15 mouse cellular contexts compared by ENCODE assay signal in genomic region chr13:97196925-97197218, GRCm38 (mm10). TPM values are rescaled to one million over a fixed set of nuclear protein-coding genes. Genes with fewer than 3 reads are reported as not detected.
A peak's percentile ranks its signal among the peaks of the same experiment; 100 is the strongest.
DNase-seq lines count a peak whose midpoint lies in the region; ATAC-seq and TF ChIP-seq lines count a peak whose summit lies in the region.
"Had no signal": no experiment of that assay in that cellular context is flagged by ENCODE, and none has a peak within 500 bp of the region (broad histone marks: within the 10 kb centered on the region; RNA-seq: fewer than 3 reads in every experiment).

No protein-coding gene starts in this region.

- peaks cover 18% of the 10 kb centered on the region for H3K4me1 ChIP-seq in heart, embryonic 15.5 days (replicated peaks)
- peaks cover 12% of the 10 kb centered on the region; the same call in 1 of the 2 replicates for H3K4me1 ChIP-seq in heart, embryonic 10.5 days
- H3K4me1 ChIP-seq in midbrain, postnatal 0 days (ENCODE audit: insufficient read depth, low read length): no peaks in the 10 kb centered on the region
- H3K4me1 ChIP-seq in midbrain, embryonic 11.5 days (ENCODE audit: control insufficient read depth, insufficient read depth, low read length): no peaks in the 10 kb centered on the region
- H3K4me1 ChIP-seq: neural tube, embryonic 12.5 days had no signal

- WGBS in heart, embryonic 15.5 days: 83% methylated on average over 2 of the region's 2 CpGs
- WGBS in heart, embryonic 10.5 days: 89% methylated on average over 2 of the region's 2 CpGs
- 84% methylated on average over 2 of the region's 2 CpGs for WGBS in midbrain, postnatal 0 days
- 94% methylated on average over 2 of the region's 2 CpGs for WGBS in midbrain, embryonic 11.5 days

- H3K4me2 ChIP-seq in heart, embryonic 15.5 days: peak overlapping the region; percentile 92
- 0 out of 2 replicates have a peak overlapping the region, but pooled peaks have one; percentile 4 for H3K4me2 ChIP-seq in midbrain, postnatal 0 days (ENCODE audit: low read depth, low read length, poor library complexity, severe bottlenecking)
- H3K4me2 ChIP-seq in midbrain, embryonic 11.5 days: no peak overlapping the region
- H3K4me2 ChIP-seq in myocyte (ENCODE audit: low read depth): peak overlapping the region; percentile 81

- no peak overlapping the region for H3K9ac ChIP-seq in heart, embryonic 15.5 days
- no peak overlapping the region for H3K9ac ChIP-seq in midbrain, postnatal 0 days (replicated peaks; ENCODE audit: low read length, poor library complexity, severe bottlenecking)
- no peak overlapping the region for H3K9ac ChIP-seq in midbrain, embryonic 11.5 days (ENCODE audit: low read length)
- H3K9ac ChIP-seq: midbrain, embryonic 12.5 days; neural tube, embryonic 12.5 days had no signal

- H3K79me2 ChIP-seq in myocyte (ENCODE audit: control insufficient read depth, insufficient read depth): no peaks in the 10 kb centered on the region

- no peak for DNase-seq in heart, embryonic 10.5 days (ENCODE audit: low spot score)
- no peak for DNase-seq in midbrain, postnatal 0 days (ENCODE audit: low spot score)
- no peak for DNase-seq in midbrain, embryonic 11.5 days (ENCODE audit: low spot score, missing footprints)
- peak; percentile 23 for DNase-seq in fat pad, adult 2 months (ENCODE audit: extremely low read depth, low read depth, low spot score)
- no peak for DNase-seq in cerebellum, adult 11 months
- DNase-seq: heart, adult 2 months; heart, postnatal 4 days; kidney, adult 11 months; layer of hippocampus, adult 9-11 months; left cerebral cortex, postnatal 4 days had no signal

- no peak for TF ChIP-seq POLR2A in myocyte (IDR thresholded peaks at IDR 0.05; ENCODE audit: insufficient read length, low read depth)

- no peaks in the 10 kb centered on the region for H3K36me3 ChIP-seq in heart, embryonic 15.5 days
- H3K36me3 ChIP-seq in heart, embryonic 10.5 days: no peaks in the 10 kb centered on the region
- no peaks in the 10 kb centered on the region for H3K36me3 ChIP-seq in midbrain, postnatal 0 days (ENCODE audit: insufficient read depth, low read length)
- no peaks in the 10 kb centered on the region for H3K36me3 ChIP-seq in midbrain, embryonic 11.5 days (ENCODE audit: control insufficient read depth, insufficient read depth, low read length)
- no peaks in the 10 kb centered on the region for H3K36me3 ChIP-seq in myocyte (ENCODE audit: control insufficient read depth, insufficient read depth)
- H3K36me3 ChIP-seq: midbrain, embryonic 12.5 days; neural tube, embryonic 12.5 days had no signal

- no peak for ATAC-seq in heart, embryonic 15.5 days (replicated peaks; ENCODE audit: insufficient number of reproducible peaks, insufficient read depth, low FRiP score, low read depth)
- no peak for ATAC-seq in midbrain, postnatal 0 days (ENCODE audit: low FRiP score)
- ATAC-seq in midbrain, embryonic 11.5 days (ENCODE audit: low FRiP score): no peak
- ATAC-seq: lung, postnatal 0 days had no signal

- H3K27ac ChIP-seq in heart, embryonic 15.5 days: no peak overlapping the region
- no peak overlapping the region for H3K27ac ChIP-seq in heart, embryonic 10.5 days
- no peak overlapping the region for H3K27ac ChIP-seq in midbrain, postnatal 0 days (ENCODE audit: low read depth, low read length)
- no peak overlapping the region for H3K27ac ChIP-seq in midbrain, embryonic 11.5 days (ENCODE audit: low read depth, low read length)
- H3K27ac ChIP-seq: midbrain, embryonic 12.5 days; neural tube, embryonic 12.5 days had no signal

- H3K27me3 ChIP-seq in heart, embryonic 15.5 days: no peaks in the 10 kb centered on the region
- H3K27me3 ChIP-seq in heart, embryonic 10.5 days (ENCODE audit: insufficient read depth, poor library complexity, severe bottlenecking): no peaks in the 10 kb centered on the region; the same call in 1 of the 2 replicates
- no peaks in the 10 kb centered on the region for H3K27me3 ChIP-seq in midbrain, postnatal 0 days (ENCODE audit: insufficient read depth, low read length)
- no peaks in the 10 kb centered on the region; the same call in 1 of the 2 replicates for H3K27me3 ChIP-seq in midbrain, embryonic 11.5 days (ENCODE audit: control insufficient read depth, insufficient read depth, low read length)
- H3K27me3 ChIP-seq in myocyte (ENCODE audit: control insufficient read depth, insufficient read depth, insufficient read length): no peaks in the 10 kb centered on the region
- H3K27me3 ChIP-seq: neural tube, embryonic 12.5 days had no signal

- no peak for TF ChIP-seq CTCF in midbrain, postnatal 0 days (IDR thresholded peaks at IDR 0.05)

- no peaks in the 10 kb centered on the region for H3K9me3 ChIP-seq in heart, embryonic 15.5 days (replicated peaks)
- H3K9me3 ChIP-seq in heart, embryonic 10.5 days: no peaks in the 10 kb centered on the region
- H3K9me3 ChIP-seq in midbrain, postnatal 0 days (ENCODE audit: low read length): no peaks in the 10 kb centered on the region
- no peaks in the 10 kb centered on the region for H3K9me3 ChIP-seq in midbrain, embryonic 11.5 days (ENCODE audit: control insufficient read depth, low read length)
- H3K9me3 ChIP-seq: midbrain, embryonic 12.5 days; neural tube, embryonic 12.5 days had no signal

- 0 out of 2 replicates have a peak overlapping the region, but pooled peaks have one; percentile 69 for H3K4me3 ChIP-seq in heart, embryonic 15.5 days
- no peak overlapping the region for H3K4me3 ChIP-seq in heart, embryonic 10.5 days
- H3K4me3 ChIP-seq in midbrain, postnatal 0 days (ENCODE audit: low read depth, low read length): no peak overlapping the region
- H3K4me3 ChIP-seq in midbrain, embryonic 11.5 days (ENCODE audit: low read depth, low read length): no peak overlapping the region
- peak overlapping the region; percentile 30 for H3K4me3 ChIP-seq in myocyte
- H3K4me3 ChIP-seq: neural tube, embryonic 12.5 days had no signal

- H3ac ChIP-seq in myocyte (ENCODE audit: control insufficient read depth, insufficient read length): no peak overlapping the region

TF ChIP-seq in myocyte, 11 proteins besides CTCF, POLR2A, EP300 and RAD21:
- TF ChIP-seq USF1 (IDR thresholded peaks at IDR 0.05; ENCODE audit: low read depth): no peak
- TF ChIP-seq TCF3 (IDR thresholded peaks at IDR 0.05; ENCODE audit: insufficient read length, low read depth): no peak
- no peak for TF ChIP-seq MAX (IDR thresholded peaks at IDR 0.05; ENCODE audit: low read depth)
- TF ChIP-seq MYOD1 (IDR thresholded peaks at IDR 0.05; ENCODE audit: control insufficient read depth in 1 of 3, insufficient read length in 2 of 3, low read depth in 2 of 3): no peak
- TF ChIP-seq SRF (IDR thresholded peaks at IDR 0.05; ENCODE audit: control insufficient read depth, insufficient read length, low read depth): no peak
- TF ChIP-seq MYOG (IDR thresholded peaks at IDR 0.05; ENCODE audit: control insufficient read depth in 1 of 3, insufficient read depth in 1 of 3, insufficient read length in 2 of 3, low read depth in 2 of 3): no peak
- no peak for TF ChIP-seq CEBPB (IDR thresholded peaks at IDR 0.05; ENCODE audit: insufficient read depth, poor library complexity, severe bottlenecking)
- TF ChIP-seq TCF12 (IDR thresholded peaks at IDR 0.05; ENCODE audit: insufficient read depth, poor library complexity, severe bottlenecking): no peak
- no peak for TF ChIP-seq POLR2AphosphoS2 (IDR thresholded peaks at IDR 0.05; ENCODE audit: insufficient read length, low read depth)
- no peak for TF ChIP-seq REST (IDR thresholded peaks at IDR 0.05; ENCODE audit: insufficient read depth, insufficient read length)
- no peak for TF ChIP-seq E2F4 (IDR thresholded peaks at IDR 0.05; ENCODE audit: insufficient read depth)

RNA-seq across cellular contexts. Expression of gene Hexb, which starts 1.3 kb away (rescaled TPM):
- 35.1 and 46.6 TPM in 2 replicates for polyA plus RNA-seq in heart, embryonic 15.5 days (2015; fragmentation: Nextera tagmentation; extraction: Ambion mirVana)
- 23.3 and 24.9 TPM in 2 replicates for polyA plus RNA-seq in heart, embryonic 10.5 days (2016; fragmentation: Nextera tagmentation; extraction: Ambion mirVana)
- 55.1 and 70.5 TPM in 2 replicates for total RNA-seq in midbrain, postnatal 0 days (2014; rRNA removed)
- 57.7 and 59.7 TPM in 2 replicates for polyA plus RNA-seq in midbrain, postnatal 0 days (2015; fragmentation: Nextera tagmentation; extraction: Ambion mirVana)
- 25.8 and 26.1 TPM in 2 replicates for polyA plus RNA-seq in midbrain, embryonic 11.5 days (2014; fragmentation: Nextera tagmentation; extraction: Ambion mirVana)
- 30.9 TPM for polyA plus RNA-seq in myocyte (2012; fragmentation: generic; extraction: Trizol)

RNA-seq across cellular contexts. Expression of gene Enc1, which starts 44.0 kb away (rescaled TPM):
- polyA plus RNA-seq in heart, embryonic 15.5 days (2015; fragmentation: Nextera tagmentation; extraction: Ambion mirVana): 3.8 and 4.0 TPM in 2 replicates
- polyA plus RNA-seq in heart, embryonic 10.5 days (2016; fragmentation: Nextera tagmentation; extraction: Ambion mirVana): 3.9 and 4.2 TPM in 2 replicates
- total RNA-seq in midbrain, postnatal 0 days (2014; rRNA removed): 326 and 348 TPM in 2 replicates
- polyA plus RNA-seq in midbrain, postnatal 0 days (2015; fragmentation: Nextera tagmentation; extraction: Ambion mirVana): 54.0 and 54.2 TPM in 2 replicates
- 18.4 and 19.8 TPM in 2 replicates for polyA plus RNA-seq in midbrain, embryonic 11.5 days (2014; fragmentation: Nextera tagmentation; extraction: Ambion mirVana)
- polyA plus RNA-seq in myocyte (2012; fragmentation: generic; extraction: Trizol): 21.1 TPM

RNA-seq across cellular contexts. Expression of gene Gfm2, which starts 59.1 kb away (rescaled TPM):
- polyA plus RNA-seq in heart, embryonic 15.5 days (2015; fragmentation: Nextera tagmentation; extraction: Ambion mirVana): 27.1 and 29.5 TPM in 2 replicates
- 37.2 and 41.0 TPM in 2 replicates for polyA plus RNA-seq in heart, embryonic 10.5 days (2016; fragmentation: Nextera tagmentation; extraction: Ambion mirVana)
- 23.1 and 31.4 TPM in 2 replicates for total RNA-seq in midbrain, postnatal 0 days (2014; rRNA removed)
- polyA plus RNA-seq in midbrain, postnatal 0 days (2015; fragmentation: Nextera tagmentation; extraction: Ambion mirVana): 21.5 and 24.1 TPM in 2 replicates
- 32.8 and 36.6 TPM in 2 replicates for polyA plus RNA-seq in midbrain, embryonic 11.5 days (2014; fragmentation: Nextera tagmentation; extraction: Ambion mirVana)
- polyA plus RNA-seq in myocyte (2012; fragmentation: generic; extraction: Trizol): 20.9 TPM

RNA-seq across cellular contexts. Expression of gene Nsa2, which starts 59.1 kb away (rescaled TPM):
- 37.0 and 42.0 TPM in 2 replicates for polyA plus RNA-seq in heart, embryonic 15.5 days (2015; fragmentation: Nextera tagmentation; extraction: Ambion mirVana)
- polyA plus RNA-seq in heart, embryonic 10.5 days (2016; fragmentation: Nextera tagmentation; extraction: Ambion mirVana): 45.5 and 51.0 TPM in 2 replicates
- total RNA-seq in midbrain, postnatal 0 days (2014; rRNA removed): 24.1 and 32.0 TPM in 2 replicates
- 35.6 and 40.2 TPM in 2 replicates for polyA plus RNA-seq in midbrain, postnatal 0 days (2015; fragmentation: Nextera tagmentation; extraction: Ambion mirVana)
- polyA plus RNA-seq in midbrain, embryonic 11.5 days (2014; fragmentation: Nextera tagmentation; extraction: Ambion mirVana): 64.7 and 69.8 TPM in 2 replicates
- 114 TPM for polyA plus RNA-seq in myocyte (2012; fragmentation: generic; extraction: Trizol)

Comparison
In these comparisons a context has a peak if more than half of its experiments do, and no peak if none do; other contexts are left out.
1. H3K4me3 ChIP-seq: peak in heart, embryonic 15.5 days (single experiment) and myocyte (single experiment); none in heart, embryonic 10.5 days (single experiment), midbrain, postnatal 0 days (single experiment) and midbrain, embryonic 11.5 days (single experiment).